Mouse (Mus musculus) limb, embryonic 14.5 days (tissue): ENCODE data around the gene Ppl. TPM values are rescaled to one million over a fixed set of nuclear protein-coding genes. Genes with fewer than 3 reads are reported as not detected.

ENCODE experiments used
- ATAC-seq: fragments of 200-750 bp; cut with Nextera tagmentation; 2 replicates; pipeline ENCODE4 v1.8.0; 2017; ENCODE audit warnings: low read depth, moderate number of reproducible peaks, moderate TSS enrichment; ENCODE audit not compliant: low FRiP score
- DNase-seq: peaks from one replicate; pipeline ENCODE4 v3.0.0-alpha.2; 2015; ENCODE audit warnings: low spot score
- H3K27ac ChIP-seq: fragments of 300-500 bp; sonication (generic); replicated peaks from 2 replicates; pipeline ENCODE4 v1.5.1; 2014; ENCODE audit warnings: low read depth, mild to moderate bottlenecking, low read length, moderate library complexity, mixed read lengths
- H3K27me3 ChIP-seq: fragments of 300-500 bp; sonication (generic); 2 replicates; pipeline ENCODE4 v1.6.1; 2014; ENCODE audit warnings: low read length, mixed read lengths; ENCODE audit not compliant: control insufficient read depth, insufficient read depth
- H3K36me3 ChIP-seq: fragments of 300-500 bp; sonication (generic); 2 replicates; pipeline ENCODE4 v1.6.1; 2014; ENCODE audit warnings: mild to moderate bottlenecking, low read length, moderate library complexity, mixed read lengths; ENCODE audit not compliant: control insufficient read depth, insufficient read depth
- H3K4me1 ChIP-seq: fragments of 300-500 bp; sonication (generic); 2 replicates; pipeline ENCODE4 v1.6.1; 2014; ENCODE audit warnings: antibody characterized with exemption, low read length, mixed read lengths; ENCODE audit not compliant: control insufficient read depth, insufficient read depth
- H3K4me2 ChIP-seq: fragments of 300-500 bp; sonication (generic); replicated peaks from 2 replicates; pipeline ENCODE4 v1.6.1; 2014; ENCODE audit warnings: low read depth, mild to moderate bottlenecking, low read length, moderate library complexity; ENCODE audit not compliant: severe bottlenecking
- H3K4me3 ChIP-seq: fragments of 300-500 bp; sonication (generic); replicated peaks from 2 replicates; pipeline ENCODE4 v1.5.1; 2014; ENCODE audit warnings: low read length
- H3K9ac ChIP-seq: fragments of 300-500 bp; sonication (generic); 2 replicates; pipeline ENCODE4 v1.6.1; 2014; ENCODE audit warnings: mild to moderate bottlenecking, low read depth, low read length, moderate library complexity; ENCODE audit not compliant: severe bottlenecking
- H3K9me3 ChIP-seq: fragments of 300-500 bp; sonication (generic); 2 replicates; pipeline ENCODE4 v1.6.1; 2016; ENCODE audit warnings: low read length; ENCODE audit not compliant: control insufficient read depth
- POLR2A ChIP-seq: fragments of 200-500 bp; IDR thresholded peaks from 2 replicates; pipeline ENCODE4 v1.8.0; 2012; ENCODE audit warnings: inconsistent platforms, mild to moderate bottlenecking, moderate library complexity, borderline replicate concordance; ENCODE audit not compliant: insufficient read depth, insufficient read length; ENCODE audit errors: extremely low read depth
- WGBS: fragments of 180-500 bp; shearing (Covaris S2); extraction: QIAGEN DNeasy Blood & Tissue Kit; methylation state at CpG from one replicate; pipeline ENCODE4 v1.1.7; 2014; 5-methylcytosine and 5-hydroxymethylcytosine counted together
- polyA plus RNA-seq, 2 experiments: library from polyadenylated mRNA; depleted of rRNA in 1 of 2; stranded (reverse) in 1 of 2; unstranded in 1 of 2; fragments of >200 nt; fragmentation: Nextera tagmentation in 1 of 2; extraction: Ambion mirVana in 1 of 2; gene quantifications; 2 replicates each; pipeline versions ENCODE4 v1.2.1 to v1.2.3; 2012 to 2014

The Ppl gene
- polyA plus RNA-seq, 2 experiments = 15.6 to 33.7 TPM

DNA sequence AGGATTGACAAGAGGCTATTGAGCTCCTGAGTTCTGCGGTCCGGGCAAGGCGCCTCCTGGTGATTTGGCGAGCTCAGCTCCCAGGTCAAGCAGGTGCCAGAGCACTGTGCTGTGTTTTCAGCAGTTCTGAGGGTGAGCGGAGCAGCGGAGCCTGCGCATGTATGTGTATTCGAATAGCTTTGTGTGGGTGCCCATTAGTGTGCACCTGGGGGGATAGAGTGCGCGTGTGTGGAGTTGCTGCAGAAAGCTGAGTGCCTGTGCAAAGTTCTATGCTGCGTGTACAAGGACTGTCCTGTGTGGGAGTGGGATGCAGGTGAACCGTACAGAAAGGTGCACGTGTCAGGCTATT lies 14.8 kb upstream of the Ppl start, which contains the start of gene Sec14l5:
Gene Sec14l5, plus strand, starts transcription at position 73 of the 349 bp plus-strand sequence.
- H3K36me3 ChIP-seq = no peaks in the 10 kb centered on the region
- H3K9ac ChIP-seq = 0 out of 2 replicates have a peak within 1 kb of the TSS, but pooled peaks have one; percentile 18
- ATAC-seq = peak; percentile 19; the same call in 1 of the 2 replicates
- no peak for TF ChIP-seq POLR2A
- peak within 1 kb of the TSS; percentile 53 for H3K4me2 ChIP-seq
- H3K9me3 ChIP-seq = no peaks in the 10 kb centered on the region
- peaks cover 13% of the 10 kb centered on the region; the same call in 1 of the 2 replicates for H3K27me3 ChIP-seq
- 21% methylated on average over 13 of the region's 13 CpGs for WGBS
- H3K4me3 ChIP-seq = peak within 1 kb of the TSS; percentile 29
- no peak for DNase-seq
- no peak within 1 kb of the TSS for H3K27ac ChIP-seq
- no peaks in the 10 kb centered on the region for H3K4me1 ChIP-seq

- DNase-seq (peak; percentile 60), ATAC-seq (peak; percentile 87)
- H3K9me3 ChIP-seq = no peaks in the 10 kb centered on the region
- 0 out of 2 replicates have a peak overlapping the region, but pooled peaks have one; percentile 18 for H3K9ac ChIP-seq
- H3K36me3 ChIP-seq = no peaks in the 10 kb centered on the region
- TF ChIP-seq POLR2A = no peak
- H3K4me2 ChIP-seq = peak overlapping the region; percentile 53
- H3K27me3 ChIP-seq = peaks cover 13% of the 10 kb centered on the region; the same call in 1 of the 2 replicates
- no peaks in the 10 kb centered on the region for H3K4me1 ChIP-seq
- H3K27ac ChIP-seq = no peak overlapping the region
- under 1% methylated on average over 25 of the region's 26 CpGs for WGBS
- peak overlapping the region; percentile 29 for H3K4me3 ChIP-seq
Observed at GRCm38 (mm10) chr16:5146367-5147036, 14.3 kb upstream of the Ppl start.

DNA sequence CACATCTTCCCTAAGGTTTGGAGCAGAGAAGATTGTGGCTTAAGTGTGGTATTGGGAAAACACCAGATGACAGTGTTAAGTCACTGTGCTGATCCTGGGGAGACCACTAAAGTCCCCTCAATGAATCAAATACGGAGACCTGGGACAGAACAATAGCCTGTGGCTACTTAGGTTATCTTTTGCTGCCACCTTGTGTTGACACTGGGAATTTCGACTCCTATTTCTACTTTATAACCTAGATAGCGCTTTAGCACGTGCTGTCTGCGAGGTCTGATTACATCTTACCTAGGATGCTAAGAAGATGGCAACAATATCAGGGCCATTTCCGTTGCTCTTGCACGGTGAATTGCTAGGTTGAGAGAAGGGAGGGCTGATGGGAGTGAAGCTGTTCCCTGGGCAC lies 13.3 kb upstream of the Ppl start:
- Histone ChIP-seq H3K27ac (no peak overlapping the region), H3K27me3 (peaks cover 13% of the 10 kb centered on the region; the same call in 1 of the 2 replicates), H3K4me3 (no peak overlapping the region), H3K4me1 (no peaks in the 10 kb centered on the region), H3K9ac (no peak overlapping the region), H3K36me3 (no peaks in the 10 kb centered on the region), H3K4me2 (no peak overlapping the region), H3K9me3 (no peaks in the 10 kb centered on the region)
- ATAC-seq (peak; percentile 75; the same call in 1 of the 2 replicates), DNase-seq (peak; percentile 93)
- WGBS = under 1% methylated on average over 7 of the region's 7 CpGs
- TF ChIP-seq POLR2A = no peak

DNA sequence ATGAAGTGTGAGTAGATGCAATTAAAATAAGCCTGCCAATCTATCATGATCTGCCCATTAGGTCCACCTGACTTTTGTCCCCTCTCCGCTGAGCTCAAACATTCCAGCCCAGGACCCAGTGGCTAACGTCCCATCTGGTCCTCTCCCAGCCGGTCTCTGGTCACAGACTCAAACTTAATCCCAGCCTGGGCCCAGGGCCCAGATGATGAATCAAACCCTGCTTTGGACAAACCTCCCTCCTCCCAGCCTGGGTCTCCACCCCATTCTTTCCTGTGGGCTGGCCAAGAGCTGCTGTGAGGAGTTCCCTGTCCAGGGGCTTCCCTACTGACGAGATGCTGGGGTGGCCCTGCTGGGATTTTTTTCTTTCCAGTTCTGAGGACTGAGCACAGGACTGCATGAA lies 7.5 kb upstream of the Ppl start:
- no peaks in the 10 kb centered on the region for H3K9me3 ChIP-seq
- DNase-seq (peak; percentile 56), ATAC-seq (peak; percentile 36; the same call in 1 of the 2 replicates)
- no peaks in the 10 kb centered on the region; the same call in 1 of the 2 replicates for H3K4me1 ChIP-seq
- no peak overlapping the region for H3K27ac ChIP-seq
- H3K4me2 ChIP-seq = no peak overlapping the region
- WGBS = 33% methylated on average over 4 of the region's 4 CpGs
- no peak for TF ChIP-seq POLR2A
- no peaks in the 10 kb centered on the region for H3K36me3 ChIP-seq
- no peak overlapping the region for H3K9ac ChIP-seq
- H3K4me3 ChIP-seq = no peak overlapping the region
- no peaks in the 10 kb centered on the region for H3K27me3 ChIP-seq

DNA sequence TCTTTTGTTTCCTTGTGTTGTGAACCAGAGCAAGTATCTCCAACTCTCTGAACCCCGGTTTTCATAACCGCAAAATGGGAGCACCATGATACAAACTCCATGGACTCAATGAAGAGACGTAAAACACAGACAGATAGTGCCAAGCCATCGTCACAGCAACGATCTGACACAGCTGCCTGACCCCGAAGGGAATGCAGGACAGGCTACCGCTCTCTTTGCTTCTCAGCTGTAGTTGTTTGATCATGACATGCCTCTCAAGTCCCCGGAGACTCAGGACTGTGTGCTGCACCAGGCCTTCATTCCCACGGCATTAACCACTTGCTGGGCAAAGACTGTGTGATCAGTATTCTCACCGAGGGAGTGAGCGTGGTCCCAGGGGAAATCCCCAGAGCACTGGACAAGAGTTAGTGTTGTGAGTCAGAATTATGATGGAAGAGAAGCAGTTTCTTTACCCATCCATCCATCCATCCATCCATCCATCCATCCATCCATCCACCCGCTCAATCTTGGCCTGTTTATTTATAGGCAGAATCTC lies 4.9 kb upstream of the Ppl start:
- no peak overlapping the region for H3K27ac ChIP-seq
- no peak for DNase-seq
- H3K4me3 ChIP-seq = no peak overlapping the region
- WGBS = 61% methylated on average over 12 of the region's 12 CpGs
- H3K4me1 ChIP-seq = peaks cover 4% of the 10 kb centered on the region
- H3K9me3 ChIP-seq = no peaks in the 10 kb centered on the region
- H3K36me3 ChIP-seq = no peaks in the 10 kb centered on the region
- no peak overlapping the region for H3K9ac ChIP-seq
- no peak for ATAC-seq
- TF ChIP-seq POLR2A = no peak
- H3K4me2 ChIP-seq = no peak overlapping the region
- peaks cover 20% of the 10 kb centered on the region for H3K27me3 ChIP-seq
